Mouse (Mus musculus) kidney, postnatal 14 days (tissue): ENCODE data around the gene Catsper1.
A peak's percentile ranks its signal among the peaks of the same experiment; 100 is the strongest.

Experiments
- DNase-seq: peaks from one replicate; pipeline ENCODE4 v3.0.0; 2022; ENCODE audit warnings: mixed read lengths

Gene Catsper1

GRCm38 (mm10) chr19:5356080-5356479 is 20.5 kb downstream of the Catsper1 start:
- no peak for DNase-seq

- DNase-seq, result no peak
These were observed 26.6 kb downstream of the Catsper1 start for GRCm38 (mm10) chr19:5362186-5362585.

GRCm38 (mm10) chr19:5364124-5364523 is 28.6 kb downstream of the Catsper1 start:
- DNase-seq, result no peak

GRCm38 (mm10) chr19:5365751-5366150 is 30.2 kb downstream of the Catsper1 start:
- no peak for DNase-seq

DNA sequence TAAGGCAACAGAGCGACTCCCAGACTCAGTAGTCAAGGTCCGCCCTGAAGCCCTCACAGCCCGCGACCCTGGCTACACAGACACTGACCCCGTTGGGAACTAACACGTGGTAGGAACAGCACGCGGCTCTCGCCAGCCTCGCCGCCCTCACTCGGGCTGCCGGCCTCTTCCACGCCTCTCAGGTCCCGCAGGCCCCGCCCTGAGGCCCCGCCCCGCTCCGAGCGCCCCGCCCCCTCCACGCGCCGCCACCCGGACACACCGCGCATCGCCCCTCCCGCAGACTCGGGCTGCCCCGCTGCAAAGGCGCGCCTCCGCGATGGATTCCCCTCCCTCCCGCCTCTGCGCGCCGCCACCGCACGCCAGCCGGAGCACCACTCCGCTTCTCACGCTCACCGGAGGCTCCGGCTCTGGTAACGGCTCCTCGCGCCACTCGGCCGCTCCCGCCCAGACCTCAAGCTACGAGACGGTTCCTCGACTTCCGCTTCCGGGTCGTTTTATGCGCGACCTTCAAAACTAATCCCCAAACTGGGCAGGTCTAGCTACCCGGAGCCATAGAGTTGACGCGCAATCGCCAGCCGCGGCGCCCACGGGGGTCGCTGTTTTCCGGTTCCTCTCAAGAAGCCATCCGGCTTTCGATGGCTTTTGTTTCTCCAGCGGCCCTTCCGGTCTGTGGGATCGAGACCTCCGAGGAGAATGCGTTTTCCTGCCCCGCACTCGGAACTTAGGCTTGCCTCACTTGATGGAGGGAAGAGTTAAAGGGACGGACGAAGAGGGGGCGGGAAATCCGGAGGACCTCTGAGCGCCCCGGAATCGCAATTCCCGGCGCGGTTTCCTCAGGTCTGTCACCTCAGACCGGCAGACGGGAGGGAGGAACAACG is 30.9 kb downstream of the Catsper1 start, which contains the start of gene Eif1ad:
Gene Eif1ad (plus strand): TSS at position 567 of the 878 bp plus-strand sequence.
- peak; percentile 97 for DNase-seq

DNA sequence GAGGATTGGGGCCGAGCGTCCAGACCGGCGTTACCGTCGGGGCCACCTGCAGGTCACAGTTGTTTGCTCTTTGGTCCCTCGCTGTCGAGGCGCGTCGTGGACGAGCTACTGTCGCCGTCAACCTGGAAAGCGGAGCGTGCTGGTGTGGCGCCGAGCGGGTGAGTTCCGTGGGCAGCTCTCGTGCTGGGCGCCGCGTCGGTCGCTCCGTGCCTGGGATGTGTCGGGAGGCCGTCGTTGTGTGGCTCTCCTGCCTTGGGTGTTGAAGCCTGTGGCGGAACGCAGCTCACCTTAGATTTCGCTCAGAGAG is 31.5 kb downstream of the Catsper1 start, which contains the start of gene Banf1:
Gene Banf1 (minus strand): TSS at position 116 of the 307 bp plus-strand sequence.
- no peak for DNase-seq

GRCm38 (mm10) chr19:5367455-5367854 is 31.9 kb downstream of the Catsper1 start:
- no peak for DNase-seq

GRCm38 (mm10) chr19:5370932-5371331 is 35.4 kb downstream of the Catsper1 start:
- DNase-seq, result no peak

DNA sequence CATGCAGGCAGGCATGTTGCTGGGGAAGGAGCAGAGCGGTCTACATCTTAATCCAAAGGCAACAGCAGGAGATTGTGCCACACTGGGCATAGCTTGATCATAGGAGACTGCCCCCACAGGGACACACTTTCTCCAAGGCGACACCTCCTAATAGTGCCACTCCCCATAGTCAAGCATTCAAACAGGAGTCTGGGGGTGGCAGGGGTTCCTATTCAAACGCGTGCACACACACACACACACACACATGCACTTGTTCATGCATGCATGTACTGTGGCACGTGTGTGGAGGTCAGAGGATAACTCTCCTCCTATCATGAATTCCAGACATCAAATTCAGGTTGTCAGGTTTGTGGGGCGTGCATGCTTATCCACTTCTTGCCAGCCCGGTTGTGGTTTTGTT is 37.2 kb downstream of the Catsper1 start:
- DNase-seq, result no peak

GRCm38 (mm10) chr19:5374177-5374576 is 38.6 kb downstream of the Catsper1 start:
- no peak for DNase-seq

GRCm38 (mm10) chr19:5374748-5375147 is 39.2 kb downstream of the Catsper1 start:
- DNase-seq, result no peak

GRCm38 (mm10) chr19:5377446-5377845 is 41.9 kb downstream of the Catsper1 start:
- DNase-seq, result no peak

- DNase-seq, result no peak
These were observed 47.8 kb downstream of the Catsper1 start for GRCm38 (mm10) chr19:5383326-5383725.

GRCm38 (mm10) chr19:5384715-5385114 is 49.2 kb downstream of the Catsper1 start:
- no peak for DNase-seq

DNA sequence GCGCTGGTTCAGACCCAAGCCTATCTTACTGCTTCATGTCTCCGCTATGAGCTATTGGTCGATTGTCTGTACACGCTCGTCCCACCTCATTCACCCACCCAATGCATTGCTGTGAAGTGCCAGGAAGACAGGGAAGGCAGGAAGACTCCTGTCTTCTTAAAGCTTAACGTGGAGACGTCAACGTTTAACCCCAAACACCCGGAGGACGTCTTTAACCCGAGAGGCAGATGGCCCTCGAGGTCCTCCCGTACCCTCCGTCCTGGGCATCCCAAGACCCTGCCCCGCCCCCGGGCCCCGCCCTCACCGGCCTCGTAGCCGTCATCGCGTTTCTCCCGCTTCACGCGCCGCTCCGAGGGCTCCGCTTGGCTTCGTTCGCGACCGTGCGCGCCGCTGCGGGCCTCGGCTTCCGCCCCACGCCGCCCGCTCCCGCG is 52.5 kb downstream of the Catsper1 start:
- no peak for DNase-seq

- peak; percentile 98 for DNase-seq
These were observed 53.2 kb downstream of the Catsper1 start, which contains the start of gene Sart1 for GRCm38 (mm10) chr19:5388588-5389242. Gene Sart1 (minus strand): TSS chr19:5388703.

- peak; percentile 37 for DNase-seq
These were observed 54.1 kb downstream of the Catsper1 start for GRCm38 (mm10) chr19:5389647-5390046.

DNA sequence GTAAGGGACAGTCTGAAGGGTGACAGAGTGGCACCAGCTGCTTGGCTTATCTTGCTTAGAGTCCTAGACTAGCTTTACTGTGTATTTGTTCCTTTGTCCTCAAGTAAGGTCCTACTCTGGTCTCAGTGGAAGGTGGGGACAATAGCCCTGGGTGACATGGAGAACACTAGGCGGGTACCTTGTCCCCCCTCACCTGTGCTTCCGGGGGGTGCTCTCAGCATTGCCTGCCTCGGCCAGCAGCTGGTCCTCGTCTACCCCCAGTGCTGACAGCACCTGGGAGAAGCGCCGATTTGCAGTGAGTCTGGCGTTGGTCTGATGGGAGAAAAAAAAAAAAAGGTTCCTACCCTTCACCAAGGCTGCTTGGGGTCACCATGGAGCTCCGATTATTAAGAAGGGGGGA is 54.9 kb downstream of the Catsper1 start:
- no peak for DNase-seq

GRCm38 (mm10) chr19:5392892-5393291 is 57.4 kb downstream of the Catsper1 start:
- DNase-seq, result peak; percentile 85
